Mouse (Mus musculus) kidney, embryonic 15.5 days (tissue): ENCODE data around the gene Cpsf4l. TPM values are rescaled to one million over a fixed set of nuclear protein-coding genes. Genes with fewer than 3 reads are reported as not detected.

ENCODE experiments used
- ATAC-seq: fragments of 200-750 bp; cut with Nextera tagmentation; replicated peaks from 2 replicates; pipeline ENCODE4 v1.8.0; 2017; ENCODE audit warnings: moderate TSS enrichment; ENCODE audit not compliant: low FRiP score
- H3K27ac ChIP-seq: fragments of 300-500 bp; sonication (generic); 2 replicates; pipeline ENCODE4 v1.5.1; 2015; ENCODE audit warnings: mild to moderate bottlenecking, inconsistent platforms
- H3K27me3 ChIP-seq: fragments of 300-500 bp; sonication (generic); 2 replicates; pipeline ENCODE4 v1.6.1; 2015; ENCODE audit warnings: inconsistent platforms
- H3K36me3 ChIP-seq: fragments of 300-500 bp; sonication (generic); 2 replicates; pipeline ENCODE4 v1.6.1; 2015; ENCODE audit warnings: inconsistent platforms
- H3K4me1 ChIP-seq: fragments of 300-500 bp; sonication (generic); 2 replicates; pipeline ENCODE4 v1.6.1; 2015; ENCODE audit warnings: inconsistent platforms
- H3K4me2 ChIP-seq: fragments of 300-500 bp; sonication (generic); 2 replicates; pipeline ENCODE4 v1.6.1; 2015; ENCODE audit warnings: moderate library complexity, mild to moderate bottlenecking, inconsistent platforms
- H3K4me3 ChIP-seq: fragments of 300-500 bp; sonication (generic); replicated peaks from 2 replicates; pipeline ENCODE4 v1.5.1; 2015; ENCODE audit warnings: mild to moderate bottlenecking, inconsistent platforms
- H3K9ac ChIP-seq: fragments of 300-500 bp; sonication (generic); 2 replicates; pipeline ENCODE4 v1.6.1; 2015; ENCODE audit warnings: mild to moderate bottlenecking, inconsistent platforms
- H3K9me3 ChIP-seq: fragments of 300-500 bp; sonication (generic); replicated peaks from 2 replicates; pipeline ENCODE4 v1.6.1; 2016; ENCODE audit warnings: inconsistent platforms
- WGBS: fragments of 180-500 bp; shearing (Covaris S2); methylation state at CpG from one replicate; pipeline ENCODE4 v1.1.7; 2015; ENCODE audit warnings: mixed read lengths; 5-methylcytosine and 5-hydroxymethylcytosine counted together
- polyA plus RNA-seq: library from polyadenylated mRNA; unstranded; fragments of >200 nt; fragmentation: Nextera tagmentation; extraction: Ambion mirVana; gene quantifications from 2 replicates; pipeline ENCODE4 v1.2.1, GENCODE M21; 2015

The Cpsf4l gene
- polyA plus RNA-seq, 1 experiment from 2014 or later, result 0.74 TPM

DNA sequence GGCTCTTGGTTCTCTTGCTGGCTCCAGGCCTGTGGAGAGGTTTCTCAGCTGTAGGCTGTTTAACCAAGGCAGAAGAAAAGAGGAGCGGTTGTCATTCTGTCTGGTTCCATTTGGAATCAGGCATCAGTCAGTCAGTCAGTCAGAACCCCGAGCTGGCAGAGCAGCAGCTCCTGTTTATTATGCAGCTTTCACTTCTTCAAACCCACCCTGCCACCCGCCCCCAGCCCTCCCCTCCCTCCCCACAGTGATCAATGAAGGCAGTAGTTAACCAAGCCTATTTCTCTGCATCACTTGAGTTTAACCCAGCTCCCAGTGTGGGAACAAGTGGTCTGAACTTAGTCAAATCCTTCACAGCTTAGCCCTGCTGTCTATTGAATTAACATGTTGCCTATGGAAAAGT lies 18.0 kb downstream of the Cpsf4l start:
- 70% methylated on average over 3 of the region's 3 CpGs for WGBS
- peaks cover 6% of the 10 kb centered on the region for H3K4me1 ChIP-seq
- peaks cover 96% of the 10 kb centered on the region for H3K36me3 ChIP-seq
- H3K27ac ChIP-seq, result no peak overlapping the region
- ATAC-seq, result no peak
- H3K9ac ChIP-seq, result no peak overlapping the region
- H3K27me3 ChIP-seq, result no peaks in the 10 kb centered on the region
- H3K9me3 ChIP-seq, result no peaks in the 10 kb centered on the region
- H3K4me2 ChIP-seq, result no peak overlapping the region
- no peak overlapping the region for H3K4me3 ChIP-seq

DNA sequence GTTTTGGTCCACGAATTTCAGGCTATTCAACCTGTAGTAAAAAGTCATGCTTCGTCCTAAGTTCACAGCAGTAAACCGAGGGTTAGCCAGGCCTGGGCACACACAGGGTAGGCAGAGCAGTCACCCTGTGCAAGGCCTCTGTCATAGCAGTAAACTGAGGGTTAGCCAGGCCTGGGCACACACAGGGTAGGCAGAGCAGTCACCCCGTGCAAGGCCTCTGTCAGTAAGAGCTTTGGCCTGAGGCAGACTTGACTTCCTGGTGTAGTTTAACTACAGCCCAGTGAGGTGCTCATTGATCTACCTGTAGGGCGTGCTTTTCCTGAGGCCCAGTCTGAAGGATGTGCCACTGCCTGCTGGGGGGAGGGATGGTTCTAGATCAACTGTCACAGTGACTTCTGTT lies 18.5 kb downstream of the Cpsf4l start:
- Histone ChIP-seq H3K4me1 (peaks cover 11% of the 10 kb centered on the region), H3K9ac (no peak overlapping the region), H3K4me3 (no peak overlapping the region), H3K27ac (no peak overlapping the region), H3K27me3 (no peaks in the 10 kb centered on the region), H3K4me2 (no peak overlapping the region), H3K36me3 (peaks cover 95% of the 10 kb centered on the region), H3K9me3 (no peaks in the 10 kb centered on the region)
- 87% methylated on average over 5 of the region's 5 CpGs for WGBS
- ATAC-seq, result no peak

DNA sequence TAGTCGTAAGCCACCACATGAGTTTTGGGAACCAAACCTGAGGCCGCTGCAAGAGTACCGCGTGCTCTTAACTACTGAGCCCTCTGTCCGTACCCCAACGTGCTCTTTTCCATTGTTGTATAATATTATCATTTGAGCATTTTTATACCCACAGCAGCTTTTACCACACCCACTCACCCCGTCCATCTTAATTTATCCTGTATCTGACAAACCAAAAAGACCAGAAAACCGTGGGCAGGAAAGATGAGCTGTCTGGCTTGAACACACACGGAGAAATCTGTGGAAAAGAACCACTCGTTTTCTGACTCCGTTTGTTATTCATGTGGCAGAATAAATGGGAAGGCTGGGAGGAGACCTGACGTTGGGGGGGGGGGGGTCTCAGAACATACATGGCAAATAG lies 19.3 kb downstream of the Cpsf4l start:
- H3K27me3 ChIP-seq, result no peaks in the 10 kb centered on the region
- peaks cover 87% of the 10 kb centered on the region for H3K36me3 ChIP-seq
- H3K4me3 ChIP-seq, result no peak overlapping the region
- H3K9ac ChIP-seq, result no peak overlapping the region
- 88% methylated on average over 12 of the region's 12 CpGs for WGBS
- H3K27ac ChIP-seq, result no peak overlapping the region
- peaks cover 17% of the 10 kb centered on the region for H3K4me1 ChIP-seq
- no peaks in the 10 kb centered on the region for H3K9me3 ChIP-seq
- no peak for ATAC-seq
- no peak overlapping the region for H3K4me2 ChIP-seq

DNA sequence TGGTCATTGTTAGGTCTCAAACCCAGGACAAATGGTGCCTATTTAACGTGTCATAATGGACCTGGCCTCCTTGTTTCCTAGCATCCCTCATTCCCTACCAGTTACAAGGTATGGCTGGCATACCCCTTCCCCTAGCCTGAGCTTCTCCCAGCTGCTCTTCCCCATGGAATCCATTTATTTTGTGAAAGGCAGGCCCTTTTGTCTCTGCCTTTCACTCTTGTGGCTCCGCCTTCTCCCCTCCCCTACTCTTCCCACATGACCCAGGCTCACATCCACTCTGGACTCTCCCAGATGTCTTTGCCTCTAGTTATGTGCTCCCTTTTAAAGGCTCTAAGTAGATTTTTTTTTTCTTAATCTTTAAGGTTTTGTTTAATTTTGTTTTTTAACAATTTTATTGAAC lies 22.8 kb downstream of the Cpsf4l start:
- H3K36me3 ChIP-seq, result peaks cover 52% of the 10 kb centered on the region
- H3K9me3 ChIP-seq, result no peaks in the 10 kb centered on the region
- peak overlapping the region; percentile 41; the same call in 1 of the 2 replicates for H3K27ac ChIP-seq
- H3K4me2 ChIP-seq, result 0 out of 2 replicates have a peak overlapping the region, but pooled peaks have one; percentile 3
- H3K27me3 ChIP-seq, result no peaks in the 10 kb centered on the region
- H3K4me1 ChIP-seq, result peaks cover 33% of the 10 kb centered on the region
- no peak overlapping the region for H3K4me3 ChIP-seq
- ATAC-seq, result no peak
- H3K9ac ChIP-seq, result no peak overlapping the region
- 68% methylated on average over 2 of the region's 2 CpGs for WGBS

DNA sequence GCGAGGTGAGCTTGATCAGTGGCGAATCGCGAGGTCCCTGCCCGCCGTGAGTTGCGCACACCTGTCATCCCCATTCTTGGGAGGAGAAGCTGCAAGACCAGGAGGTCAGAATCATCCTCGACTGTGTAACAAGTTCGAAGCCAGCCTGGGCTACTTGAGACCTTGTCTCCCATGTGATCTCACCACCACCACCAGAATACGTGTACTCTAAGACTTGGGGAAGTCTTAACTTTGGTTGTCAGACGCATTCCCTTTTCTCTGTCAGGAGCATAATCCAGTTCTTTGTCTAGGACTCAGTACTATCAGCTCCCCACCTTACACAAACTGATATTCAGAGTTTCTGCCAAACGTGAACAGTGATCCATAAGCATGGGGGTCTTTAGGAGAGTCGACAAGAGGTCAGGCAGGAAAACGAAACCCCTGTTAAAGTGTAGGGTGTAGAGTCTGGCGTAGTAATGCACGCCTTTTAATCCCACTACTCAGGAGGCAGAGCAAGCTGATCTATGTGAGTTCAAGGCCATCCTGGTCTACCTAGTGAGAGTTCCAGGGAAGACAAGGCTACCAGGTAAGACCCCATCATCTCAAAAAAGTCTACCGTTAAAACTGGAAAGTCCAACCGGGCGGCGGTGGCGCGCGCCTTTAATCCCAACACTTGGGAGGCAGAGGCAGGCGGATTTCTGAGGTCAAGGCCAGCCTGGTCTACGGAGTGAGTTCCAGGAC lies 24.9 kb downstream of the Cpsf4l start:
- peak overlapping the region; percentile 84 for H3K4me2 ChIP-seq
- H3K4me3 ChIP-seq, result peak overlapping the region; percentile 96
- no peaks in the 10 kb centered on the region for H3K9me3 ChIP-seq
- peaks cover 40% of the 10 kb centered on the region for H3K4me1 ChIP-seq
- H3K27ac ChIP-seq, result peak overlapping the region; percentile 98
- no peaks in the 10 kb centered on the region for H3K27me3 ChIP-seq
- WGBS, result 42% methylated on average over 25 of the region's 25 CpGs
- H3K36me3 ChIP-seq, result peaks cover 31% of the 10 kb centered on the region
- no peak for ATAC-seq
- H3K9ac ChIP-seq, result peak overlapping the region; percentile 94

DNA sequence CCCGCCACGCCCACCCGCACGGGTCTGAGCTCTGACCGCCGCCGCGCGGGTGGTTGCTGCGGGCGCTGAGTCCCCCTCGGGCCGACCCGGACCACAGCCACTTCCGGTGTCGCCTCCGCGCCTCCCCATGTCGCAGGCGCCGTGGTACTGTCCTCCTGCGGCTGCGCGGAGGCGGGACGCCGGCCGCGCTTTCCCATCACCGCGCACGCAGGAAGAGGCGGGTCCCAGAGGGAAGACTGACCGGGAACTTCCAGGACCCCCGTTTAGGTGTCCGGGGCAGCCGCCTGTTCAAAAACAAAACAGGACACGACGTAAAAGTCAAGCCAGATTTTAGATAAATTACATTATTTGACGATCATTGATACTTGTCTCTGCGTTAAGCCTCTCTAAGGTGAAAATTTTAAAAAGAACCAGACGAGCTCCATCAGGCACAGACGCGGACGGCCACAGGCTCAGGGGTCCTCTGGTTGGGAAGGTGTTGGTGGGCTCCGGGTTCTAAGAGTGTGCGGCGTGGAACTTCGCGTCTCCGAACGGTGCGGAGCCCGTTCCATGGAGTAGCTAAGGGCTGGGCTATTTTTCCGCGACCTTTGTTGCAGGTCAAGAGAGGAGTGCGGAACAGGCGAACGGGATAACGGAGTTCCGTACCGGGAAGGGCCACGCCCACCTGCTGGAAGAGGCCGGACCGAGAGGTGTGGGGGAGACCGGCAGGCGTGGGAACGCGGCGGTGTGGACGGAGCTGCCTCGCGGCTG lies 25.7 kb downstream of the Cpsf4l start, which contains the start of the genes Fam104a and D11Wsu47e:
TSS of gene Fam104a (minus strand) at position 199 of the 750 bp plus-strand sequence.
TSS of gene D11Wsu47e (plus strand) at position 456 of the 750 bp plus-strand sequence.
- under 1% methylated on average over 73 of the region's 73 CpGs for WGBS
- Histone ChIP-seq H3K9ac (peak within 1 kb of the TSS; percentile 94), H3K36me3 (peaks cover 23% of the 10 kb centered on the region), H3K27me3 (no peaks in the 10 kb centered on the region), H3K9me3 (no peaks in the 10 kb centered on the region), H3K4me3 (peak within 1 kb of the TSS; percentile 96), H3K4me2 (peak within 1 kb of the TSS; percentile 84), H3K4me1 (peaks cover 41% of the 10 kb centered on the region), H3K27ac (peak within 1 kb of the TSS; percentile 98)
- ATAC-seq, result peak; percentile 96

DNA sequence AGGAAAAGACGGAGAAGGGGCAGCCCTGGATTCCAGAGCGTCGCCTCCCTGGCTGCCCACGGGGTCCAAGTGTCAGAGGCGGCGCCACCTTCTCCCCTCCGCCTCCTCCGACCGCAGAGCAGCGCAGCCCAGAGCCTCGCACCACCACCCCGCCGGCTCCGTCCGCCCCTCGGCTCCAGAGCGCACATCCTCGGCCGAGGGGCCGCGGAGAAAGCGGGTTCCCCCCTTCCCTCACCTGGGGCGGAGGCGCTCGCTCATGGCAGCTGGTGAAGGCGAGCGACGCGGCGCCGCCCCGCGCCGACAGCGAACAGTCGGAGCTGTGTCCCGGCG lies 26.2 kb downstream of the Cpsf4l start:
- peaks cover 18% of the 10 kb centered on the region for H3K36me3 ChIP-seq
- peak overlapping the region; percentile 98 for H3K27ac ChIP-seq
- peak overlapping the region; percentile 96 for H3K4me3 ChIP-seq
- peak; percentile 56; the same call in 1 of the 2 replicates for ATAC-seq
- H3K9me3 ChIP-seq, result no peaks in the 10 kb centered on the region
- 0% methylated on average over 34 of the region's 38 CpGs for WGBS
- H3K4me1 ChIP-seq, result peaks cover 42% of the 10 kb centered on the region
- no peaks in the 10 kb centered on the region for H3K27me3 ChIP-seq
- peak overlapping the region; percentile 94 for H3K9ac ChIP-seq
- peak overlapping the region; percentile 84 for H3K4me2 ChIP-seq

DNA sequence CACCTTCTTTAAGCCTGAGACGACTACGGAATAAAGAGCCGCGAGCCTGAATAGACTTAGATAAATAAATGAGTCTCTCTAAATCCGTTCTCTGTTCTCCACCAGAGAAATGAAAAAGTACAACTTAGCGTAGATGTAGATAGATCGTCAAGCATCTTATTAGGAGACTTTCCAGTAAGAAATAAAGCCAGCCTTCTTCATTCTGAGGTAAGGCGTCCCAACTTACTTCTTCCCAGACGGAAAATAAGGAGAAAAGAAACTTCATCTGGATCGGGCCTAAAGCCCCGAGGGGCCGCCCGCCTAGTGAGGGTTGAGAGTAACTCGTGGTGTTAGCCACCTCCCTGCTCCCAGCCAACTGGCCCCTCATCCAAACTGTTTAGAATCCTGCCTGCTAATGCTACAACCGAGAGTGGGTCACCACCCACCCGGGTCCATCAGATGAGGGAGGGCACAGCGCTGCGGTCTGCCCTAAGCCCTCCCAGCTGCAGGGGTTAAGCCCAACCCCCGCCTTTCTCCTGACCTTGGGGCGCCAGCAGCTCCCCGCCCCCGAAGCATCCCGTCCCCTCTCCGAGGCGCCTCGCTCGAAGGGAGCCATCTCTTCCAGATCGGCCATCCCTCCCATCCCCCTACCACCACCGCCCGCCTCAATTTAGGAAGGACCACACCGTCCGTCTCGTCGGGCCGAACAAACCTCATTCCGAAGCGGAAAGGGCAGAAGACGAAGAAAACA lies 26.8 kb downstream of the Cpsf4l start:
- 2% methylated on average over 38 of the region's 38 CpGs for WGBS
- peak overlapping the region; percentile 84 for H3K4me2 ChIP-seq
- H3K27me3 ChIP-seq, result no peaks in the 10 kb centered on the region
- H3K4me3 ChIP-seq, result peak overlapping the region; percentile 96
- H3K9me3 ChIP-seq, result no peaks in the 10 kb centered on the region
- H3K27ac ChIP-seq, result peak overlapping the region; percentile 98
- ATAC-seq, result peak; percentile 40
- peak overlapping the region; percentile 94 for H3K9ac ChIP-seq
- peaks cover 12% of the 10 kb centered on the region for H3K36me3 ChIP-seq
- H3K4me1 ChIP-seq, result peaks cover 47% of the 10 kb centered on the region

DNA sequence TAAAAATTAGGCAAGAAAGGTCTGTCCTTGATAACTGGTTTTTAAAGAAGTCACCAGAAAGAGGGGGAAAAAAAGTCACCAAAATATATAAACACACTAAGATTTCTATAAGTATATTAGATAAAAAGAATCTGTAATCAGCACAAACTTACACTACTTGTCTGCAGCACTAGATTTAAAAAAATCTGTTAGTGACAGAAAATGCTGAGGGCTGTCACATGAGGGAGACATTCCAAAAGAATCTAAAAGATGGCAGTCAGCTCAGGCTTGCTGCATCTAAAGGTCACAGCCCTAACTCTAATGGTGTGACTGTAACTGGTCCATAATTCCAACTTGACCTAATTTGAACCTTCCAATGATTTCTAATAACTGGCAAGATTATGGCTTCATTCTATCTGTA lies 27.8 kb downstream of the Cpsf4l start:
- Histone ChIP-seq H3K27me3 (no peaks in the 10 kb centered on the region), H3K4me2 (peak overlapping the region; percentile 84; the same call in 1 of the 2 replicates), H3K27ac (no peak overlapping the region), H3K9ac (no peak overlapping the region), H3K4me3 (0 out of 2 replicates have a peak overlapping the region, but pooled peaks have one; percentile 96), H3K36me3 (peaks cover 7% of the 10 kb centered on the region), H3K9me3 (no peaks in the 10 kb centered on the region), H3K4me1 (peaks cover 46% of the 10 kb centered on the region)
- no peak for ATAC-seq

DNA sequence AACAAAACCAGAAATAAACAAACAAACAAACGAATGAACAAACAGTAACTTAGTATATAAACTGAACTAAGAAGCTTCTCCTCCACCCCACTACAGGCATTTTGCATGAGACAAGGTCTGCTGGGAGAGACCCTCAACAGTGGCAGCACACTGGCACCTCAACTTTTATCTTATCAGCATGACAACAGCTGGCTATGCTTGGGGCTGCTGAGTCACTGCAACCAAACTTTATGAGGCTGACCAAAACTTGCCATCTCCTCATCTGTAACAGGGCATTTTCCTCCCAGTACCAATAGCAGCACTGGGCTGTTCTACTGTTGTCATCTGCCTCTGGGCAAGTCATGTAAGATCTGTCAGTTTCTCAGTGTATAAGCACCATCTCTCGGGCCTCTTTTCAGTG lies 28.9 kb downstream of the Cpsf4l start:
- no peak for ATAC-seq
- no peak overlapping the region for H3K9ac ChIP-seq
- H3K4me3 ChIP-seq, result no peak overlapping the region
- WGBS, result 90% methylated on average over 2 of the region's 2 CpGs
- no peak overlapping the region for H3K4me2 ChIP-seq
- no peak overlapping the region for H3K27ac ChIP-seq
- peaks cover 38% of the 10 kb centered on the region for H3K4me1 ChIP-seq
- peaks cover 12% of the 10 kb centered on the region for H3K36me3 ChIP-seq
- no peaks in the 10 kb centered on the region for H3K9me3 ChIP-seq
- H3K27me3 ChIP-seq, result no peaks in the 10 kb centered on the region

DNA sequence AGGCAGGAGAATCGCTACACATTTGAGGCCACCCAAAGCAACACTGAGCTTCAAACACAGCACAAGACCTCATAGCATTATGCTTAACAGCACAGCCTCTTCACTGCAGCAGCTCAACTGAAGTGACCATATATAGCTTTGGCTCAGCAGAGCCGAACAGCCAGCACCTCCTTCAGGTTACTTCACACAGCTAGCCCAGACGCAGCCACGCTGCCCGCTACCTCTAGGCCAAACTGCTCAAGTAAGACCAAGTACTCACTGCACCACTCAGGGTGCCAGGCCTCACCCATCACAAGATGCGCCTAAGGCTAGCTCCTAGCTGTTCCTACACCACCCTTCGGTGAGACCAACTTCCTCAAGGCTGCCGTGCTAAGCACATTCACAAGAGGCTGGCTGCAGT lies 31.4 kb downstream of the Cpsf4l start:
- ATAC-seq, result 0 out of 2 replicates have a peak, but pooled peaks have one; percentile 7
- Histone ChIP-seq H3K4me1 (peaks cover 26% of the 10 kb centered on the region), H3K4me2 (no peak overlapping the region), H3K27me3 (no peaks in the 10 kb centered on the region), H3K9ac (no peak overlapping the region), H3K9me3 (no peaks in the 10 kb centered on the region), H3K36me3 (peaks cover 38% of the 10 kb centered on the region), H3K4me3 (no peak overlapping the region), H3K27ac (no peak overlapping the region)
- 79% methylated on average over 8 of the region's 8 CpGs for WGBS

DNA sequence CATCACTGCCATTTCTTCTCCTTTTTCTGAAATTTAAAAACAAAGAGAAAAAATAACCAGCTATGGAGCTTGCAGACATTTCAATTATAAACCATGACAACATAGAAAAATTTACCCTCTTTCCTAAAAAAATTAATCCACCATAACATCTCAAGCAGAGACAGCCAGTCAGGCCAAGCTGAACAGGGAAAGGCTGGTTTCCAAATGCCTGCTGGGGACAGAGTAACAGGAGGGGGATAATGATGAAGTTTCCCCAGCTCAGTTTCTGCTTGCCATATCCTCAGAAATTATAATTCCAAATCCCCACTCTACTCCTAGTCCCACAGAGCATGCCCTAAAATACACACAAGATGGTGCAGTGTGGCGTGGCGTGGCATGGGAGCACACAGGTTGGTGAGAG lies 32.4 kb downstream of the Cpsf4l start:
- Histone ChIP-seq H3K4me2 (no peak overlapping the region), H3K9ac (no peak overlapping the region), H3K9me3 (no peaks in the 10 kb centered on the region), H3K27ac (no peak overlapping the region), H3K27me3 (no peaks in the 10 kb centered on the region), H3K36me3 (peaks cover 48% of the 10 kb centered on the region), H3K4me3 (no peak overlapping the region), H3K4me1 (peaks cover 21% of the 10 kb centered on the region)
- no peak for ATAC-seq
- 96% methylated on average over 2 of the region's 2 CpGs for WGBS
